Mouse (Mus musculus) E14TG2a.4 (cell line): ENCODE measurements around the gene Rpf2.

Experiments used
- CTCF ChIP-seq: conservative IDR thresholded peaks from 2 replicates; pipeline ENCODE4 v1.5.1; 2014; ENCODE audit warnings: low read length
- NANOG ChIP-seq: IDR thresholded peaks from 2 replicates; pipeline ENCODE4 v1.6.1; 2014; ENCODE audit warnings: borderline replicate concordance, low read length, mixed read lengths
- POU5F1 ChIP-seq: IDR thresholded peaks from 2 replicates; pipeline ENCODE4 v1.6.1; 2014; ENCODE audit warnings: low read length, borderline replicate concordance

- TF ChIP-seq CTCF (no peak), NANOG (no peak), POU5F1 (no peak)
Observed at GRCm38 (mm10) chr10:40271216-40271615, 24.4 kb upstream of the Rpf2 start.
